Mouse (Mus musculus) adrenal gland, adult (tissue): ENCODE results near the gene Cacna1s.

Experiments used
- DNase-seq, 2 experiments: peaks; one replicate each; pipeline ENCODE4 v3.0.0; 2022 to 2023; ENCODE audit warnings: low spot score in 1 of 2; ENCODE audit not compliant: inconsistent age in 2 of 2

Cacna1s gene

GRCm38 (mm10) chr1:136135046-136135445 is 82.5 kb downstream of the Cacna1s start:
- no peak for DNase-seq

- no peak for DNase-seq
Measured at GRCm38 (mm10) chr1:136135777-136136444, 83.4 kb downstream of the Cacna1s start.

GRCm38 (mm10) chr1:136136547-136136946 is 84.0 kb downstream of the Cacna1s start:
- DNase-seq, result peak; percentile 29 to 58

GRCm38 (mm10) chr1:136137071-136137531 is 84.6 kb downstream of the Cacna1s start:
- DNase-seq, result peak; percentile 62 to 76

- DNase-seq, result peak; percentile 61 to 75
Measured at GRCm38 (mm10) chr1:136137575-136137974, 85.0 kb downstream of the Cacna1s start.

- DNase-seq, result peak; percentile 53 to 80
Measured at GRCm38 (mm10) chr1:136138191-136138830, 85.8 kb downstream of the Cacna1s start.

- peak; percentile 91 to 96 for DNase-seq
Measured at GRCm38 (mm10) chr1:136139990-136140640, 87.6 kb downstream of the Cacna1s start.

GRCm38 (mm10) chr1:136141176-136141950 is 88.8 kb downstream of the Cacna1s start:
- DNase-seq, result peak; percentile 62 to 72

- DNase-seq, result peak; percentile 31 to 62
Measured at GRCm38 (mm10) chr1:136142336-136142735, 89.8 kb downstream of the Cacna1s start.

GRCm38 (mm10) chr1:136143514-136143913 is 91.0 kb downstream of the Cacna1s start:
- DNase-seq, result no peak

- DNase-seq, result no peak
Measured at GRCm38 (mm10) chr1:136149702-136150101, 97.2 kb downstream of the Cacna1s start.

GRCm38 (mm10) chr1:136151371-136151770 is 98.8 kb downstream of the Cacna1s start:
- no peak for DNase-seq

GRCm38 (mm10) chr1:136156304-136156703 is 103.8 kb downstream of the Cacna1s start:
- DNase-seq, result no peak

- no peak for DNase-seq
Measured at GRCm38 (mm10) chr1:136156951-136157350, 104.4 kb downstream of the Cacna1s start.

GRCm38 (mm10) chr1:136159830-136160229 is 107.3 kb downstream of the Cacna1s start:
- DNase-seq, result no peak

GRCm38 (mm10) chr1:136160297-136160696 is 107.7 kb downstream of the Cacna1s start:
- no peak for DNase-seq

- no peak for DNase-seq
Measured at GRCm38 (mm10) chr1:136160930-136161329, 108.4 kb downstream of the Cacna1s start.

- no peak for DNase-seq
Measured at GRCm38 (mm10) chr1:136161333-136161921, 108.9 kb downstream of the Cacna1s start.

- DNase-seq, result no peak
Measured at GRCm38 (mm10) chr1:136165436-136165835, 112.9 kb downstream of the Cacna1s start.

- peak in 1 of 2 experiments; percentile 66 for DNase-seq
Measured at GRCm38 (mm10) chr1:136167657-136168056, 115.1 kb downstream of the Cacna1s start.
